14 mouse cellular contexts compared by ENCODE assay signal in genomic region chr5:122164011-122164410, GRCm38 (mm10). TPM values are rescaled to one million over a fixed set of nuclear protein-coding genes. Genes with fewer than 3 reads are reported as not detected.
DNase-seq lines count a peak whose midpoint lies in the region; ATAC-seq and TF ChIP-seq lines count a peak whose summit lies in the region.
"Had no signal": no experiment of that assay in that cellular context is flagged by ENCODE, and none has a peak within 500 bp of the region (broad histone marks: within the 10 kb centered on the region; RNA-seq: fewer than 3 reads in every experiment).

No protein-coding gene starts in this region.

- H3K9ac ChIP-seq in forebrain, embryonic 12.5 days = peak overlapping the region; percentile 44
- H3K9ac ChIP-seq in intestine, embryonic 16.5 days (ENCODE audit: low read depth, low read length) = peak overlapping the region; percentile 5; the same call in 1 of the 2 replicates
- H3K9ac ChIP-seq in intestine, embryonic 15.5 days = no peak overlapping the region
- 0 out of 2 replicates have a peak overlapping the region, but pooled peaks have one; percentile 18 for H3K9ac ChIP-seq in intestine, postnatal 0 days (ENCODE audit: low read depth, low read length)
- H3K9ac ChIP-seq: lung, embryonic 15.5 days had no signal

- peaks cover 66% of the 10 kb centered on the region for H3K36me3 ChIP-seq in forebrain, embryonic 12.5 days (replicated peaks)
- H3K36me3 ChIP-seq in forebrain, embryonic 10.5 days (replicated peaks) = peaks cover 99% of the 10 kb centered on the region
- peaks cover 14% of the 10 kb centered on the region; the same call in 1 of the 2 replicates for H3K36me3 ChIP-seq in intestine, embryonic 16.5 days (ENCODE audit: control insufficient read depth, insufficient read depth, low read length)
- peaks cover 20% of the 10 kb centered on the region for H3K36me3 ChIP-seq in intestine, embryonic 15.5 days
- H3K36me3 ChIP-seq in E14TG2a.4 (ENCODE audit: insufficient read depth, low read length) = peaks cover 100% of the 10 kb centered on the region
- peaks cover 25% of the 10 kb centered on the region for H3K36me3 ChIP-seq in intestine, postnatal 0 days (ENCODE audit: control insufficient read depth, insufficient read depth)

- TF ChIP-seq CTCF in E14TG2a.4 (conservative IDR thresholded peaks at IDR 0.05; ENCODE audit: low read length) = no peak
- TF ChIP-seq CTCF in intestine, postnatal 0 days (IDR thresholded peaks at IDR 0.05; ENCODE audit: low read depth) = no peak

- 90% methylated on average over 3 of the region's 3 CpGs for WGBS in forebrain, embryonic 12.5 days
- WGBS in forebrain, embryonic 10.5 days = 93% methylated on average over 3 of the region's 3 CpGs
- 47% methylated on average over 3 of the region's 3 CpGs for WGBS in intestine, embryonic 16.5 days
- 58% methylated on average over 3 of the region's 3 CpGs for WGBS in intestine, embryonic 15.5 days
- WGBS in intestine, postnatal 0 days = 35% methylated on average over 3 of the region's 3 CpGs

- no peak for DNase-seq in forebrain, embryonic 10.5 days (ENCODE audit: extremely low spot score, low spot score)
- no peak for DNase-seq in thymus, postnatal 10 days (ENCODE audit: low spot score in 2 of 2)
- DNase-seq in spleen, adult 18-20 months = no peak
- DNase-seq: adrenal gland, postnatal 36 days; cerebellum, postnatal 25 days had no signal

- no peak overlapping the region for H3K4me3 ChIP-seq in forebrain, embryonic 12.5 days (replicated peaks)
- no peak overlapping the region for H3K4me3 ChIP-seq in forebrain, embryonic 10.5 days
- H3K4me3 ChIP-seq in intestine, embryonic 16.5 days (ENCODE audit: low read length) = no peak overlapping the region
- H3K4me3 ChIP-seq in intestine, embryonic 15.5 days (replicated peaks) = no peak overlapping the region
- H3K4me3 ChIP-seq in E14TG2a.4 (replicated peaks; ENCODE audit: low read length) = peak overlapping the region; percentile 24; the same call in 1 of the 2 replicates
- no peak overlapping the region for H3K4me3 ChIP-seq in intestine, postnatal 0 days (ENCODE audit: low read depth, low read length)
- H3K4me3 ChIP-seq: lung, embryonic 15.5 days had no signal

- H3K9me3 ChIP-seq in forebrain, embryonic 12.5 days = no peaks in the 10 kb centered on the region
- H3K9me3 ChIP-seq in forebrain, embryonic 10.5 days = no peaks in the 10 kb centered on the region
- no peaks in the 10 kb centered on the region for H3K9me3 ChIP-seq in intestine, embryonic 16.5 days (ENCODE audit: control insufficient read depth, low read length)
- no peaks in the 10 kb centered on the region for H3K9me3 ChIP-seq in intestine, embryonic 15.5 days
- H3K9me3 ChIP-seq in E14TG2a.4 (ENCODE audit: low read length) = no peaks in the 10 kb centered on the region
- H3K9me3 ChIP-seq in intestine, postnatal 0 days (ENCODE audit: control insufficient read depth) = no peaks in the 10 kb centered on the region
- H3K9me3 ChIP-seq: lung, embryonic 15.5 days had no signal

- 0 out of 2 replicates have a peak overlapping the region, but pooled peaks have one; percentile 13 for H3K27ac ChIP-seq in forebrain, embryonic 12.5 days
- H3K27ac ChIP-seq in forebrain, embryonic 10.5 days = no peak overlapping the region
- H3K27ac ChIP-seq in intestine, embryonic 16.5 days (ENCODE audit: low read length) = no peak overlapping the region
- no peak overlapping the region for H3K27ac ChIP-seq in intestine, embryonic 15.5 days
- H3K27ac ChIP-seq in intestine, postnatal 0 days (ENCODE audit: low read depth, low read length) = no peak overlapping the region
- H3K27ac ChIP-seq: lung, embryonic 15.5 days had no signal

- peaks cover 85% of the 10 kb centered on the region for H3K4me1 ChIP-seq in forebrain, embryonic 12.5 days
- H3K4me1 ChIP-seq in forebrain, embryonic 10.5 days = peaks cover 81% of the 10 kb centered on the region
- H3K4me1 ChIP-seq in intestine, embryonic 16.5 days (ENCODE audit: control insufficient read depth, insufficient read depth, low read length) = peaks cover 49% of the 10 kb centered on the region
- peaks cover 47% of the 10 kb centered on the region for H3K4me1 ChIP-seq in intestine, embryonic 15.5 days (replicated peaks)
- H3K4me1 ChIP-seq in E14TG2a.4 (replicated peaks; ENCODE audit: low read depth, low read length) = peaks cover 99% of the 10 kb centered on the region
- peaks cover 2% of the 10 kb centered on the region; the same call in 1 of the 2 replicates for H3K4me1 ChIP-seq in intestine, postnatal 0 days (replicated peaks; ENCODE audit: control insufficient read depth, insufficient read depth, low read length)

- H3K27me3 ChIP-seq in forebrain, embryonic 12.5 days = no peaks in the 10 kb centered on the region
- no peaks in the 10 kb centered on the region for H3K27me3 ChIP-seq in forebrain, embryonic 10.5 days (ENCODE audit: poor library complexity, severe bottlenecking)
- H3K27me3 ChIP-seq in intestine, embryonic 16.5 days (replicated peaks; ENCODE audit: control insufficient read depth, insufficient read depth, low read length) = no peaks in the 10 kb centered on the region
- H3K27me3 ChIP-seq in intestine, embryonic 15.5 days (replicated peaks) = no peaks in the 10 kb centered on the region
- H3K27me3 ChIP-seq in E14TG2a.4 (ENCODE audit: insufficient read depth, low read length) = no peaks in the 10 kb centered on the region
- no peaks in the 10 kb centered on the region for H3K27me3 ChIP-seq in intestine, postnatal 0 days (replicated peaks; ENCODE audit: control insufficient read depth, insufficient read depth, low read length)
- H3K27me3 ChIP-seq: lung, embryonic 15.5 days; Patski had no signal

- no peak overlapping the region for H3K4me2 ChIP-seq in forebrain, embryonic 12.5 days
- no peak overlapping the region for H3K4me2 ChIP-seq in intestine, embryonic 16.5 days (ENCODE audit: low read depth, low read length)
- H3K4me2 ChIP-seq in intestine, embryonic 15.5 days (replicated peaks) = no peak overlapping the region
- no peak overlapping the region for H3K4me2 ChIP-seq in intestine, postnatal 0 days (replicated peaks; ENCODE audit: low read depth)
- H3K4me2 ChIP-seq: lung, embryonic 15.5 days had no signal

- no peak for ATAC-seq in forebrain, embryonic 12.5 days (ENCODE audit: low FRiP score)
- ATAC-seq in intestine, embryonic 16.5 days = no peak
- ATAC-seq in intestine, embryonic 15.5 days = no peak
- no peak for ATAC-seq in intestine, postnatal 0 days
- ATAC-seq: Patski had no signal

RNA-seq across cellular contexts. Expression of gene Ppp1cc, which starts 5.9 kb away (rescaled TPM):
- polyA plus RNA-seq in forebrain, embryonic 12.5 days (2016; fragmentation: Nextera tagmentation; extraction: Ambion mirVana) = 324 and 337 TPM in 2 replicates
- polyA plus RNA-seq in forebrain, embryonic 10.5 days (2016; fragmentation: Nextera tagmentation; extraction: Ambion mirVana) = 337 and 341 TPM in 2 replicates
- 213 and 215 TPM in 2 replicates for polyA plus RNA-seq in intestine, embryonic 16.5 days (2015; fragmentation: Nextera tagmentation; extraction: Ambion mirVana)
- 240 and 244 TPM in 2 replicates for polyA plus RNA-seq in intestine, embryonic 15.5 days (2015; fragmentation: Nextera tagmentation; extraction: Ambion mirVana)
- 138 and 144 TPM in 2 replicates for polyA plus RNA-seq in intestine, postnatal 0 days (2015; fragmentation: Nextera tagmentation; extraction: Ambion mirVana)

RNA-seq across cellular contexts. Expression of gene Ccdc63, which starts 23.4 kb away (rescaled TPM):
- polyA plus RNA-seq in forebrain, embryonic 12.5 days (2016; fragmentation: Nextera tagmentation; extraction: Ambion mirVana) = not detected in 2 replicates
- polyA plus RNA-seq in forebrain, embryonic 10.5 days (2016; fragmentation: Nextera tagmentation; extraction: Ambion mirVana) = not detected in 2 replicates
- not detected in 2 replicates for polyA plus RNA-seq in intestine, embryonic 16.5 days (2015; fragmentation: Nextera tagmentation; extraction: Ambion mirVana)
- polyA plus RNA-seq in intestine, embryonic 15.5 days (2015; fragmentation: Nextera tagmentation; extraction: Ambion mirVana) = not detected in 2 replicates
- not detected in 2 replicates for polyA plus RNA-seq in intestine, postnatal 0 days (2015; fragmentation: Nextera tagmentation; extraction: Ambion mirVana)
- polyA plus RNA-seq: C2C12; lung, embryonic 15.5 days; Patski; stomach, embryonic 14.5 days had no signal

RNA-seq across cellular contexts. Expression of gene Hvcn1, which starts 42.6 kb away (rescaled TPM):
- 7.5 and 8.4 TPM in 2 replicates for polyA plus RNA-seq in forebrain, embryonic 12.5 days (2016; fragmentation: Nextera tagmentation; extraction: Ambion mirVana)
- polyA plus RNA-seq in forebrain, embryonic 10.5 days (2016; fragmentation: Nextera tagmentation; extraction: Ambion mirVana) = 13.7 and 14.7 TPM in 2 replicates
- polyA plus RNA-seq in intestine, embryonic 16.5 days (2015; fragmentation: Nextera tagmentation; extraction: Ambion mirVana) = 5.6 and 5.7 TPM in 2 replicates
- polyA plus RNA-seq in intestine, embryonic 15.5 days (2015; fragmentation: Nextera tagmentation; extraction: Ambion mirVana) = 5.2 and 5.8 TPM in 2 replicates
- polyA plus RNA-seq in intestine, postnatal 0 days (2015; fragmentation: Nextera tagmentation; extraction: Ambion mirVana) = 3.6 TPM in 2 replicates
